Mouse (Mus musculus): ENCODE data around the gene Zer1. TPM values are rescaled to one million over a fixed set of nuclear protein-coding genes. Genes with fewer than 3 reads are reported as not detected.
"Not testable (repeated sequence)": the region's sequence is repeated elsewhere in the genome, so short reads cannot be mapped to it uniquely, and the experiment has no call there.

Zer1 gene
- polyA plus RNA-seq, 1 experiment from 2014 or later, result 10.6 TPM

GRCm38 (mm10) chr2:30144436-30144835, 20.1 kb upstream of the Zer1 start:
- Histone ChIP-seq H3K4me3 (no peak overlapping the region), H3K4me1 (no peaks in the 10 kb centered on the region), H3K27me3 (replicated peaks) (no peaks in the 10 kb centered on the region), H3K36me3 (peaks cover 91% of the 10 kb centered on the region), H3K9ac (no peak overlapping the region), H3K4me2 (replicated peaks) (no peak overlapping the region), H3K27ac (no peak overlapping the region), H3K9me3 (no peaks in the 10 kb centered on the region)
- ATAC-seq (ENCODE audit: low FRiP score, low read depth), result no peak
- 97% methylated on average over 4 of the region's 4 CpGs for WGBS

GRCm38 (mm10) chr2:30140021-30140420, 15.6 kb upstream of the Zer1 start:
- not testable (repeated sequence) for H3K27ac ChIP-seq; H3K4me1 ChIP-seq; H3K9me3 ChIP-seq; H3K27me3 ChIP-seq (replicated peaks); H3K4me2 ChIP-seq (replicated peaks); ATAC-seq (ENCODE audit: low FRiP score, low read depth); H3K9ac ChIP-seq; H3K4me3 ChIP-seq
- WGBS, result 90% methylated on average over 4 of the region's 4 CpGs
- peaks cover 75% of the 10 kb centered on the region for H3K36me3 ChIP-seq

- Histone ChIP-seq H3K4me3 (no peak overlapping the region), H3K27ac (no peak overlapping the region), H3K27me3 (replicated peaks) (no peaks in the 10 kb centered on the region), H3K9me3 (no peaks in the 10 kb centered on the region), H3K4me2 (replicated peaks) (no peak overlapping the region), H3K4me1 (peaks cover 19% of the 10 kb centered on the region), H3K9ac (no peak overlapping the region), H3K36me3 (peaks cover 40% of the 10 kb centered on the region)
- no peak for ATAC-seq (ENCODE audit: low FRiP score, low read depth)
- 96% methylated on average over 10 of the region's 10 CpGs for WGBS
Measured at GRCm38 (mm10) chr2:30136458-30136857, 12.1 kb upstream of the Zer1 start.

- 48% methylated on average over 10 of the region's 10 CpGs for WGBS
- 0 out of 2 replicates have a peak overlapping the region, but pooled peaks have one; percentile 29 for H3K9ac ChIP-seq
- no peaks in the 10 kb centered on the region for H3K27me3 ChIP-seq (replicated peaks)
- peaks cover 26% of the 10 kb centered on the region for H3K36me3 ChIP-seq
- no peaks in the 10 kb centered on the region for H3K9me3 ChIP-seq
- H3K27ac ChIP-seq, result no peak overlapping the region
- peak overlapping the region; percentile 76 for H3K4me2 ChIP-seq (replicated peaks)
- H3K4me1 ChIP-seq, result peaks cover 19% of the 10 kb centered on the region
- ATAC-seq (ENCODE audit: low FRiP score, low read depth), result no peak
- H3K4me3 ChIP-seq, result peak overlapping the region; percentile 73; the same call in 1 of the 2 replicates
Measured at GRCm38 (mm10) chr2:30134928-30135620, 10.7 kb upstream of the Zer1 start.

GRCm38 (mm10) chr2:30134378-30134711, 10.0 kb upstream of the Zer1 start:
- peak overlapping the region; percentile 73 for H3K4me3 ChIP-seq
- peak overlapping the region; percentile 76 for H3K4me2 ChIP-seq (replicated peaks)
- H3K4me1 ChIP-seq, result peaks cover 19% of the 10 kb centered on the region
- H3K9ac ChIP-seq, result peak overlapping the region; percentile 55
- 32% methylated on average over 6 of the region's 6 CpGs for WGBS
- no peak overlapping the region for H3K27ac ChIP-seq
- no peaks in the 10 kb centered on the region for H3K27me3 ChIP-seq (replicated peaks)
- ATAC-seq (ENCODE audit: low FRiP score, low read depth), result peak; percentile 22; the same call in 1 of the 2 replicates
- peaks cover 24% of the 10 kb centered on the region for H3K36me3 ChIP-seq
- no peaks in the 10 kb centered on the region for H3K9me3 ChIP-seq

GRCm38 (mm10) chr2:30133613-30134377, 9.4 kb upstream of the Zer1 start, which contains the start of gene Tbc1d13:
Gene Tbc1d13 (plus strand): TSS chr2:30133746.
- Histone ChIP-seq H3K4me3 (peak within 1 kb of the TSS; percentile 73), H3K9me3 (no peaks in the 10 kb centered on the region)
- under 1% methylated on average over 46 of the region's 46 CpGs for WGBS

GRCm38 (mm10) chr2:30132801-30133612, 8.6 kb upstream of the Zer1 start:
- Histone ChIP-seq H3K9ac (peak overlapping the region; percentile 55; the same call in 1 of the 2 replicates), H3K36me3 (peaks cover 24% of the 10 kb centered on the region), H3K27ac (no peak overlapping the region), H3K27me3 (replicated peaks) (no peaks in the 10 kb centered on the region), H3K4me1 (peaks cover 19% of the 10 kb centered on the region), H3K9me3 (no peaks in the 10 kb centered on the region), H3K4me3 (peak overlapping the region; percentile 73), H3K4me2 (replicated peaks) (peak overlapping the region; percentile 76)
- peak; percentile 8; the same call in 1 of the 2 replicates for ATAC-seq (ENCODE audit: low FRiP score, low read depth)
- WGBS, result 28% methylated on average over 16 of the region's 16 CpGs

More at GRCm38 (mm10) chr2:30133613-30134377, 9.4 kb upstream of the Zer1 start, which contains the start of gene Tbc1d13:
- H3K9ac ChIP-seq, result peak within 1 kb of the TSS; percentile 55
- peak; percentile 95 for ATAC-seq (ENCODE audit: low FRiP score, low read depth)
- peaks cover 24% of the 10 kb centered on the region for H3K36me3 ChIP-seq
- peaks cover 19% of the 10 kb centered on the region for H3K4me1 ChIP-seq
- 0 out of 2 replicates have a peak within 1 kb of the TSS, but pooled peaks have one; percentile 7 for H3K27ac ChIP-seq
- H3K4me2 ChIP-seq (replicated peaks), result peak within 1 kb of the TSS; percentile 76
- no peaks in the 10 kb centered on the region for H3K27me3 ChIP-seq (replicated peaks)

GRCm38 (mm10) chr2:30131240-30131639, 6.9 kb upstream of the Zer1 start:
- 63% methylated on average over 5 of the region's 5 CpGs for WGBS
- H3K9ac ChIP-seq; H3K27ac ChIP-seq; H3K27me3 ChIP-seq (replicated peaks); H3K9me3 ChIP-seq; H3K4me3 ChIP-seq; ATAC-seq (ENCODE audit: low FRiP score, low read depth); H3K4me2 ChIP-seq (replicated peaks): not testable (repeated sequence)
- peaks cover 10% of the 10 kb centered on the region; the same call in 1 of the 2 replicates for H3K36me3 ChIP-seq
- peaks cover 19% of the 10 kb centered on the region for H3K4me1 ChIP-seq

GRCm38 (mm10) chr2:30130156-30130555, 5.8 kb upstream of the Zer1 start:
- Histone ChIP-seq H3K9me3 (no peaks in the 10 kb centered on the region), H3K27me3 (replicated peaks) (no peaks in the 10 kb centered on the region), H3K4me3 (no peak overlapping the region), H3K4me1 (peaks cover 15% of the 10 kb centered on the region), H3K4me2 (replicated peaks) (no peak overlapping the region), H3K9ac (no peak overlapping the region), H3K36me3 (peaks cover under 1% of the 10 kb centered on the region; the same call in 1 of the 2 replicates), H3K27ac (no peak overlapping the region)
- no peak for ATAC-seq (ENCODE audit: low FRiP score, low read depth)
- WGBS, result 87% methylated on average over 4 of the region's 4 CpGs

GRCm38 (mm10) chr2:30128789-30129188, 4.4 kb upstream of the Zer1 start:
- Histone ChIP-seq H3K9me3 (no peaks in the 10 kb centered on the region), H3K4me3 (no peak overlapping the region), H3K4me2 (replicated peaks) (no peak overlapping the region), H3K27me3 (replicated peaks) (no peaks in the 10 kb centered on the region), H3K4me1 (peaks cover 14% of the 10 kb centered on the region; the same call in 1 of the 2 replicates), H3K27ac (no peak overlapping the region), H3K36me3 (no peaks in the 10 kb centered on the region), H3K9ac (no peak overlapping the region)
- ATAC-seq (ENCODE audit: low FRiP score, low read depth), result no peak
- 42% methylated on average over 2 of the region's 2 CpGs for WGBS

- Histone ChIP-seq H3K27ac (peak overlapping the region; percentile 76; the same call in 1 of the 2 replicates), H3K4me3 (peak overlapping the region; percentile 80), H3K4me2 (replicated peaks) (peak overlapping the region; percentile 84), H3K9me3 (no peaks in the 10 kb centered on the region), H3K4me1 (peaks cover 39% of the 10 kb centered on the region), H3K9ac (peak overlapping the region; percentile 87), H3K27me3 (replicated peaks) (no peaks in the 10 kb centered on the region), H3K36me3 (no peaks in the 10 kb centered on the region)
- 1% methylated on average over 44 of the region's 44 CpGs for WGBS
- peak; percentile 70 for ATAC-seq (ENCODE audit: low FRiP score, low read depth)
Measured at GRCm38 (mm10) chr2:30123729-30124471, 485 bp downstream of the Zer1 start.
